Mouse (Mus musculus): ENCODE measurements at regions not wholly inside any gene's neighbourhood (a gene's known extent, or its start where the extent isn't known, plus 50 kb on each side); places are given as distances from the start of the nearest gene placed in this dataset.

DNA sequence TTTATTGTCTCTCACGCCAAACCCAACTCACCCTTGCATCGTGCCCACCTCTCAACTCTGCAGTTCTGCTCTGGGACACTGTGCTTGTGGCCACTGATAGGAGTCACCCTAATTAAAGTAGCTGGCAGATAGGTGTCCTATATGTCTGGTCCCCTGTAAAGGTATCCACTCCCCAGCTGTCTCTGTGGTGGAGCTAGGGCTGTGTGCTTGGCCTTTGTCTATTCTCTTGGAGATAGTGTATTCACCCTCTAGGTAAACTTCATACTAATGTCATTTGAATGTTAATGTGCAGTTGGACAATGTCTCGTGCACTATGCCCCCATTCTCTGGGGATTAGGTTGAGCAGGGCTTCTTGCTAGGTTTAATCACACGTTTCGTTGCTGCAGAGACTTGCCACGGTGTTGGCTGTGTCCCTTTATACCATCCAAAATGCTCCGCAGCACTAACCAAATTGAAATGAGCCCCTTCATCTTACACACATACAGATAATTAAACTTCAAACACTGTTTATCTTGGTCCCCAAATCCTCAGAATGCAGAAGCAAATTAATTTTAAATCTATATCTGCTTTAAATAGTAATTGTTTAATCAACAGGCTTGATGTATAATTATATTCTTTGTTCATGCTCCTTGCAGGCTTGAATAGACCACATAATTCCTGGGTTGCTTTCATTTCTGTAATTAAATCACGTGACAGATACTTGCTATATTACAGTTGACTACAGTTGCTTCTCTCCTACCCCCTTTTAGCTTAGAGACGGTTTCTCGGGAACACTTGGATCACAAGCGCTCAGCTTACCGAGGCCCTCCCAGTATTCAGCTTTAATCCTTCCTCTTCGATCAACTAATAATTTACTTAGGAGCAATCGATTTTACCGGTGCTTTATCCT is 453.0 kb upstream of the Slc30a5 start:
- TF ChIP-seq CTCF (IDR thresholded peaks at IDR 0.05; ENCODE audit: control insufficient read depth, insufficient read depth, low read length) (no peak), POLR2A (IDR thresholded peaks at IDR 0.05; ENCODE audit: borderline replicate concordance, control insufficient read depth, low read depth, low read length) (no peak)
